Mouse (Mus musculus): ENCODE measurements at regions not wholly inside any gene's neighbourhood (a gene's known extent, or its start where the extent isn't known, plus 50 kb on each side); places are given as distances from the start of the nearest gene placed in this dataset.
A peak's percentile ranks its signal among the peaks of the same experiment; 100 is the strongest.

DNA sequence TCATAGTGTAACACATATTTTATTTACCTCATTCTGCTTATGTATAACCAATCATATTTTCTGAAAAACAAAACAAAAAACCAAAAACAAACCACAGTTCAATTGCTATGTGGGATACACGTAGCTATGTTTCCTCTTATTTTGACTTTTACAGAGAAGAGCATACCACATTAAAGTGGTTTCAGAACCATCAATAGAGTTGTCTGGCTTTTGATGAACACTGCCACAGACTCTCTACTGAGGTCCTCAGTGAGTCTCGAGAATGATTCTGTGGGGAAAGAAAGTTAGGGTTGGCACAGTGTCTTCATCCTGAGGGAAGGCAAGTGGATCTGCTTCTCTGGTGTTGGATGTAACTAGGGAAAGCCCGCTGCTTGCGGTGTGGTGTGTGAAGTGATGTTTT, 201.8 kb downstream of the Ankrd50 start:
- ATAC-seq (ENCODE audit: low FRiP score, low read depth): no peak
- no peak overlapping the region for H3K9ac ChIP-seq (ENCODE audit: low read depth, low read length, severe bottlenecking)
- no peak overlapping the region for H3K27ac ChIP-seq (replicated peaks; ENCODE audit: low read depth, low read length)
- 95% methylated on average over 4 of the region's 4 CpGs for WGBS
- H3K36me3 ChIP-seq (ENCODE audit: control insufficient read depth, insufficient read depth, low read length): no peaks in the 10 kb centered on the region
- H3K4me3 ChIP-seq (replicated peaks; ENCODE audit: low read length): no peak overlapping the region
- H3K4me1 ChIP-seq (ENCODE audit: control insufficient read depth, insufficient read depth, low read length): peaks cover 9% of the 10 kb centered on the region
- H3K27me3 ChIP-seq (ENCODE audit: control insufficient read depth, insufficient read depth, low read length): no peaks in the 10 kb centered on the region
- no peaks in the 10 kb centered on the region for H3K9me3 ChIP-seq (ENCODE audit: control insufficient read depth, low read length)
- no peak overlapping the region for H3K4me2 ChIP-seq (replicated peaks; ENCODE audit: low read depth, low read length, severe bottlenecking)
- TF ChIP-seq POLR2A (IDR thresholded peaks at IDR 0.05; ENCODE audit: borderline replicate concordance, extremely low read depth, insufficient read depth, insufficient read length): no peak
- DNase-seq (ENCODE audit: low spot score): no peak

DNA sequence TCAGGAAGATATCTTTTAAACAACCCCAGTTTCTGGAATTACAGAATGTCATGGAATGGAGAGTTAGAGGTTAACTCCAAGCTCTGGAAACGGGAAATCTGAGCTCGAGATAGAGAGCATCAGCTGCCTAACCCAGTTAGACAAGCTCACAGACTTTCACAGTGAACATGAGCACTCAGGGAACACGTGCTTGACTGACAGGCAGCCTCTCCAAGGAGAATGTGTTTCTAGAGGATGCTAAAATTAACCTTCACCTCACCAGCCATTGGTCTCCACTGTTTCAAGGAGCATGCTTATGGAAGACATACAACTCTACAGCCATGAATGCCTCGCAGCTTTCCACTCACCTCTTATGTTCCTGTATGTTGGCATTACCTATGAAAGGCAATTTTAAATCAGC, 203.0 kb downstream of the Ankrd50 start:
- Histone ChIP-seq H3K4me2 (replicated peaks; ENCODE audit: low read depth, low read length, severe bottlenecking) (no peak overlapping the region), H3K9me3 (ENCODE audit: control insufficient read depth, low read length) (no peaks in the 10 kb centered on the region), H3K36me3 (ENCODE audit: control insufficient read depth, insufficient read depth, low read length) (no peaks in the 10 kb centered on the region), H3K9ac (ENCODE audit: low read depth, low read length, severe bottlenecking) (no peak overlapping the region), H3K4me1 (ENCODE audit: control insufficient read depth, insufficient read depth, low read length) (peaks cover 9% of the 10 kb centered on the region), H3K27ac (replicated peaks; ENCODE audit: low read depth, low read length) (no peak overlapping the region), H3K4me3 (replicated peaks; ENCODE audit: low read length) (no peak overlapping the region), H3K27me3 (ENCODE audit: control insufficient read depth, insufficient read depth, low read length) (no peaks in the 10 kb centered on the region)
- DNase-seq (ENCODE audit: low spot score): no peak
- TF ChIP-seq POLR2A (IDR thresholded peaks at IDR 0.05; ENCODE audit: borderline replicate concordance, extremely low read depth, insufficient read depth, insufficient read length): no peak
- ATAC-seq (ENCODE audit: low FRiP score, low read depth): no peak
- 47% methylated on average over 4 of the region's 4 CpGs for WGBS

DNA sequence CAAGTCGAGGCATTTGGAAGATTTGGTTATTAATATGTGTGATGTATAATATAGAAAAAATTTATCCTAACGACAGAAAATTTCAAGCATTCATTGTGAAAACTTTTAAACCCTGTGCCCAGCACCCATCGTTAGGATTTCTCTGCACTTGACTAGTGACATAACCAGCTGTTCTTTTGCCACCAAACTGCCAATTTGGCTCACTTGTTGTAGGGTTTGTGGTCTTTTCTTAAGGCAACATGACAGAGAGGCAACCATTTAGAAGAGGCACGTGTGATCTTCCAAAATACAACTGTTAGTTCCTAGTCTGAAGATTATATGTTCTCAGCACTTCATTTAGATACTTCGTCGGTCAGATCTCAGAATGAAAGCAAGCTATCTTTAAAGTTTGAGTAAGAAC, 203.8 kb downstream of the Ankrd50 start:
- no peak for TF ChIP-seq POLR2A (IDR thresholded peaks at IDR 0.05; ENCODE audit: borderline replicate concordance, extremely low read depth, insufficient read depth, insufficient read length)
- 83% methylated on average over 6 of the region's 6 CpGs for WGBS
- peaks cover 9% of the 10 kb centered on the region for H3K4me1 ChIP-seq (ENCODE audit: control insufficient read depth, insufficient read depth, low read length)
- H3K4me2 ChIP-seq (replicated peaks; ENCODE audit: low read depth, low read length, severe bottlenecking): no peak overlapping the region
- no peaks in the 10 kb centered on the region for H3K36me3 ChIP-seq (ENCODE audit: control insufficient read depth, insufficient read depth, low read length)
- H3K9ac ChIP-seq (ENCODE audit: low read depth, low read length, severe bottlenecking): no peak overlapping the region
- no peak for ATAC-seq (ENCODE audit: low FRiP score, low read depth)
- no peak for DNase-seq (ENCODE audit: low spot score)
- H3K27ac ChIP-seq (replicated peaks; ENCODE audit: low read depth, low read length): no peak overlapping the region
- H3K9me3 ChIP-seq (ENCODE audit: control insufficient read depth, low read length): no peaks in the 10 kb centered on the region
- no peaks in the 10 kb centered on the region for H3K27me3 ChIP-seq (ENCODE audit: control insufficient read depth, insufficient read depth, low read length)
- H3K4me3 ChIP-seq (replicated peaks; ENCODE audit: low read length): no peak overlapping the region

DNA sequence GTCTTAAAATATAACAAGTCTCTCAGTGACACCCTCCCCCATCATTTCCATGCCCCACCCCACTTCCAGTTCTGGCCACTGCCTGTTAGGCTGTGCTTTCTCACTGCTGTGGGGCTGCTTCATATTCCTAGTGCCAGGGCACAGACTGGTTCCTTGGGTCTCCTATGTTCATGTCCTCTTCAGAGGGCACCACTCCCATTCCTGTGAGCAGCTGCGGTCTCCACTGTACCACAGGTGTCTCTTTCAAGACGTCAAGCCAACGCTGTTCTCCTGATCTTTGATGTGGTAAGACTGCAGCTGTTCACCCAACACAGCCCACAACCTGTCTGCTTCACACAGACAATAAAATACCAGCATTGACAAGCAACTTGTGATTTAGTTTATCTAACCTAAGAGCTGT, 204.5 kb downstream of the Ankrd50 start:
- Histone ChIP-seq H3K36me3 (ENCODE audit: control insufficient read depth, insufficient read depth, low read length) (no peaks in the 10 kb centered on the region), H3K9ac (ENCODE audit: low read depth, low read length, severe bottlenecking) (no peak overlapping the region), H3K4me1 (ENCODE audit: control insufficient read depth, insufficient read depth, low read length) (peaks cover 13% of the 10 kb centered on the region), H3K27ac (replicated peaks; ENCODE audit: low read depth, low read length) (no peak overlapping the region), H3K4me2 (replicated peaks; ENCODE audit: low read depth, low read length, severe bottlenecking) (no peak overlapping the region), H3K4me3 (replicated peaks; ENCODE audit: low read length) (no peak overlapping the region), H3K9me3 (ENCODE audit: control insufficient read depth, low read length) (no peaks in the 10 kb centered on the region), H3K27me3 (ENCODE audit: control insufficient read depth, insufficient read depth, low read length) (no peaks in the 10 kb centered on the region)
- DNase-seq (ENCODE audit: low spot score): no peak
- no peak for TF ChIP-seq POLR2A (IDR thresholded peaks at IDR 0.05; ENCODE audit: borderline replicate concordance, extremely low read depth, insufficient read depth, insufficient read length)
- WGBS: 55% methylated on average over 3 of the region's 3 CpGs
- ATAC-seq (ENCODE audit: low FRiP score, low read depth): peak; percentile 31; the same call in 1 of the 2 replicates

DNA sequence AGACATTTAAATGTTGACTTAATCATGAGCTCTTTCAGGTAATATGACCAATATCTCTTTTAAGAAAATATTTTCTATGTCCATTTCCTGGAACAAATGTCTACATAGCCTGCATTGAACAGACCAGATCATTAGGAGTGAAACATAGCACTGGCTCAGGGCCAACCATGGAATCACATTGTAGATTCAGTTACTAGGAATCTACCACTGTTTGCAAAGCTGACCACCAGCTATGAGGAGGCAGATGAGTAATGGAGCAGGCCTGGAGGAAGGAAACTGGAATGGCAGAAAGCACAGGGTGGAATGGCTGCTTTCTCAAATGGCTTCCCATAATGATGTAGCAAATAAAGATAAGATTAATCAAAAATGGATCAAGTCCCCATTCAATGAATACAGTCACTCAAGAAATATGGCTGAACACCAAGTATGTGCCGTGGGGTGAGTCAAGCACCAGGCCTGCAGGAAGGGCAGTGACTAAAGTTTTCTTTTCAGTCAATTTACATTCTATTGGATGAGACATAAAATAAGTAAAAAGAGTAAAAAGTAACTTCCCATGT, 207.6 kb downstream of the Ankrd50 start:
- Histone ChIP-seq H3K36me3 (ENCODE audit: control insufficient read depth, insufficient read depth, low read length) (no peaks in the 10 kb centered on the region), H3K9me3 (ENCODE audit: control insufficient read depth, low read length) (no peaks in the 10 kb centered on the region), H3K4me3 (replicated peaks; ENCODE audit: low read length) (no peak overlapping the region), H3K27ac (replicated peaks; ENCODE audit: low read depth, low read length) (no peak overlapping the region), H3K27me3 (ENCODE audit: control insufficient read depth, insufficient read depth, low read length) (no peaks in the 10 kb centered on the region), H3K4me2 (replicated peaks; ENCODE audit: low read depth, low read length, severe bottlenecking) (no peak overlapping the region), H3K9ac (ENCODE audit: low read depth, low read length, severe bottlenecking) (no peak overlapping the region), H3K4me1 (ENCODE audit: control insufficient read depth, insufficient read depth, low read length) (0 out of 2 replicates have a peak, but pooled peaks cover 4% of the 10 kb centered on the region)
- DNase-seq (ENCODE audit: low spot score) (no peak), ATAC-seq (ENCODE audit: low FRiP score, low read depth) (no peak)
- 88% methylated on average over 1 of the region's 1 CpGs for WGBS
- TF ChIP-seq POLR2A (IDR thresholded peaks at IDR 0.05; ENCODE audit: borderline replicate concordance, extremely low read depth, insufficient read depth, insufficient read length): no peak
